Mouse (Mus musculus) left cerebral cortex, postnatal 25 days (tissue): ENCODE results near the gene Fam217a. TPM values are rescaled to one million over a fixed set of nuclear protein-coding genes. Genes with fewer than 3 reads are reported as not detected.
A peak's percentile ranks its signal among the peaks of the same experiment; 100 is the strongest.
"Not testable (repeated sequence)": the region's sequence is repeated elsewhere in the genome, so short reads cannot be mapped to it uniquely, and the experiment has no call there.

ENCODE experiments used
- DNase-seq, 2 experiments: peaks; one replicate each; pipeline ENCODE4 v3.0.0; 2022; ENCODE audit warnings: low spot score in 2 of 2, mixed read lengths in 1 of 2
- intact Hi-C: fragments of 180-260 bp; cut with DNase I; formaldehyde crosslinking; loops from one replicate; pipeline ENCODE4 v1.15.1; 2025
- total RNA-seq, 2 experiments: library from RNA; stranded (reverse); gene quantifications; 2 replicates each; pipeline ENCODE4 v1.2.3; 2021

The Fam217a gene
- under 1 TPM; 0.50 to 0.83 TPM for total RNA-seq

- no peak for DNase-seq
- intact Hi-C loops, result no loop called here
Observed at GRCm38 (mm10) chr13:34924210-34924609, at the start of gene Fam217a, which contains the start of gene 4933417A18Rik. Gene Fam217a, minus strand, starts transcription at chr13:34924310. Gene 4933417A18Rik, plus strand, starts transcription at chr13:34924409.

- intact Hi-C loops, result loop anchor here (5.0 kb wide), 2 partner anchors 71 to 331 kb away; no protein-coding TSS in a partner anchor
- DNase-seq, result no peak
Observed at GRCm38 (mm10) chr13:34973770-34974169, 49.7 kb upstream of the Fam217a start.

- no peak for DNase-seq
- intact Hi-C loops, result loop anchor here (5.0 kb wide), 2 partner anchors 71 to 331 kb away; no protein-coding TSS in a partner anchor
Observed at GRCm38 (mm10) chr13:34973149-34973548, 49.0 kb upstream of the Fam217a start.

GRCm38 (mm10) chr13:34972456-34972855 lies 48.3 kb upstream of the Fam217a start:
- intact Hi-C loops, result loop anchor here (5.0 kb wide), 2 partner anchors 70 to 330 kb away; no protein-coding TSS in a partner anchor
- not testable (repeated sequence) for DNase-seq

GRCm38 (mm10) chr13:34965647-34966046 lies 41.5 kb upstream of the Fam217a start:
- intact Hi-C loops, DNase-seq: not testable (repeated sequence)

- intact Hi-C loops, result no loop called here
- no peak for DNase-seq
Observed at GRCm38 (mm10) chr13:34964866-34965265, 40.8 kb upstream of the Fam217a start.

GRCm38 (mm10) chr13:34964419-34964818 lies 40.3 kb upstream of the Fam217a start:
- intact Hi-C loops, result no loop called here
- DNase-seq, result no peak

- intact Hi-C loops, result no loop called here
- DNase-seq, result no peak
Observed at GRCm38 (mm10) chr13:34963511-34964397, 39.6 kb upstream of the Fam217a start, which contains the start of gene Eci3. Gene Eci3, minus strand, starts transcription at chr13:34963810.

GRCm38 (mm10) chr13:34960996-34961770 lies 37.1 kb upstream of the Fam217a start:
- intact Hi-C loops, result no loop called here

GRCm38 (mm10) chr13:34958158-34958557 lies 34.0 kb upstream of the Fam217a start:
- intact Hi-C loops, DNase-seq: not testable (repeated sequence)

More at GRCm38 (mm10) chr13:34960996-34961770, 37.1 kb upstream of the Fam217a start:
- no peak for DNase-seq

GRCm38 (mm10) chr13:34956901-34957300 lies 32.8 kb upstream of the Fam217a start:
- DNase-seq, result no peak
- intact Hi-C loops, result no loop called here

- DNase-seq, intact Hi-C loops: not testable (repeated sequence)
Observed at GRCm38 (mm10) chr13:34951437-34951836, 27.3 kb upstream of the Fam217a start.

- DNase-seq, result no peak
- intact Hi-C loops, result no loop called here
Observed at GRCm38 (mm10) chr13:34942370-34942769, 18.3 kb upstream of the Fam217a start.

GRCm38 (mm10) chr13:34934931-34935644 lies 11.0 kb upstream of the Fam217a start:
- intact Hi-C loops, result no loop called here
- DNase-seq, result peak; percentile 6 to 35

GRCm38 (mm10) chr13:34916520-34917167 lies 7.5 kb downstream of the Fam217a start:
- intact Hi-C loops, result no loop called here

GRCm38 (mm10) chr13:34914614-34915013 lies 9.5 kb downstream of the Fam217a start:
- intact Hi-C loops, result no loop called here
- no peak for DNase-seq

More at GRCm38 (mm10) chr13:34916520-34917167, 7.5 kb downstream of the Fam217a start:
- no peak for DNase-seq

- no peak for DNase-seq
- intact Hi-C loops, result no loop called here
Observed at GRCm38 (mm10) chr13:34892871-34893270, 31.2 kb downstream of the Fam217a start.

GRCm38 (mm10) chr13:34876481-34876880 lies 47.6 kb downstream of the Fam217a start:
- intact Hi-C loops, result loop anchor here (5.0 kb wide), 1 partner anchor 116 kb away; no protein-coding TSS in a partner anchor
- no peak for DNase-seq
